Mouse (Mus musculus): ENCODE results near the gene Olfr742.

Gene Olfr742

GRCm38 (mm10) chr14:50503300-50503699 lies at the start of gene Olfr742:
Gene Olfr742 (plus strand): TSS chr14:50503600.
- no peak for DNase-seq (ENCODE audit: low spot score in 2 of 2)

- no peak for DNase-seq (ENCODE audit: low spot score in 2 of 2)
Observed at GRCm38 (mm10) chr14:50472438-50472837, 31.0 kb upstream of the Olfr742 start, which contains the start of gene Olfr741. Gene Olfr741 (plus strand): TSS chr14:50472738.

DNA sequence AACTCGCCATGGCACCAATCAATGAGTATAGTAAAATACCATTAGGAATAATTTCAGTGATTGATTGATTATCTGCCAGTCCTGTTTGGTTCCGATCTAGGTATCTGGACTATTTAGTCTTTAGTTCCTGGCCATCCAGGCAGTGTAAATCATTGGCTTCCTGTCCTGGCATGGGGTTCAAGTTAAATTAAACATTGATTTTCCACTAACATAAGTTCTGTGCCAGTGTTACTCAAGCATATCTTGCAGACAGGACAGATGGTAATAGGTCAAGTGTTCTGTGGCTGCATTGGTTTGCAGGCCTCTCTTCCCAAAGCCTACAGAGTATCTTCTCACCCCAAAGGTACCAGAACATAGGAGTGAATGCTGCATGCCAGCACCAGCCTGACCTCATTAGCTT lies 25.0 kb upstream of the Olfr742 start:
- no peak for DNase-seq (ENCODE audit: low spot score in 2 of 2)

DNA sequence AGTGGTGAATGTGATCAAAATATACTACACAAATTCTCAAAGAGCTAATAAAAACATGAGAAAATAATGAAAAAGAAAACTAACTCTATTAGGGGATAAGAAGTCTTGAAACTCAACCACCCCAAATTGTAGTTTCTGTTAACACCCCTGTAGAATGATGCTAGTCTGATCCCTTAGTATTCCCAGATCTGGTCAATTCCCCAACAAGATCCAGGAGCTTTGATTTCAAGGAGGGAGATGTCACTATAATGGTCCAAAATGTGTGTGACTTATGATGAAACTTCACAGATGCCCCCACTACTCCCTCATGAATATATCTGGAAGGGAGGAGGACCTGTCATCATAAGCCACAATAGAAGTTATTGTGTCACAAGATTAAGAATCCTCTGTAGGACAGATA lies 18.1 kb downstream of the Olfr742 start, which contains the start of gene Olfr743:
Gene Olfr743 (plus strand): TSS at position 301 of the 400 bp plus-strand sequence.
- DNase-seq (ENCODE audit: low spot score in 2 of 2), result no peak

- no peak for DNase-seq (ENCODE audit: low spot score in 2 of 2)
Observed at GRCm38 (mm10) chr14:50552734-50553133, 49.3 kb downstream of the Olfr742 start.
